Mouse (Mus musculus) MEL (cell line): Measurements from ENCODE around the gene Cdkl2. TPM values are rescaled to one million over a fixed set of nuclear protein-coding genes. Genes with fewer than 3 reads are reported as not detected.
A peak's percentile ranks its signal among the peaks of the same experiment; 100 is the strongest.

ENCODE experiments used
- DNase-seq: peaks from one replicate; pipeline ENCODE4 v3.0.0; 2011; ENCODE audit warnings: low read depth, low spot score
- H3K27ac ChIP-seq: 2 replicates; pipeline ENCODE4 v1.5.1; 2012; ENCODE audit warnings: low read depth, mild to moderate bottlenecking, control low read depth, low read length, moderate library complexity; ENCODE audit not compliant: control insufficient read depth
- H3K27me3 ChIP-seq, 2 experiments: fragments of 150-350 bp in 1 of 2; sonication (generic) in 1 of 2; 2 replicates each; pipeline ENCODE4 v1.6.1; 2012; ENCODE audit warnings: low read length in 2 of 2, mild to moderate bottlenecking in 2 of 2, improper control_type of control experiment in 1 of 2, moderate library complexity in 1 of 2; ENCODE audit not compliant: insufficient read depth in 2 of 2, control insufficient read depth in 1 of 2
- H3K36me3 ChIP-seq, 2 experiments: 2 replicates each; pipeline ENCODE4 v1.6.1; 2012 to 2014; ENCODE audit warnings: low read length in 2 of 2, improper control_type of control experiment in 1 of 2, inconsistent platforms in 1 of 2, mild to moderate bottlenecking in 1 of 2; ENCODE audit not compliant: insufficient read depth in 2 of 2, control insufficient read depth in 1 of 2
- H3K4me1 ChIP-seq, 2 experiments: fragments of 150-350 bp in 1 of 2; sonication (generic) in 1 of 2; 2 replicates each; pipeline ENCODE4 v1.6.1; 2012; ENCODE audit warnings: low read length in 2 of 2, improper control_type of control experiment in 1 of 2, mild to moderate bottlenecking in 1 of 2; ENCODE audit not compliant: insufficient read depth in 2 of 2, control insufficient read depth in 1 of 2
- H3K4me3 ChIP-seq, 2 experiments: fragments of 150-350 bp in 1 of 2; sonication (generic) in 1 of 2; 2 replicates each; pipeline ENCODE4 v1.5.1; 2012; ENCODE audit warnings: low read depth in 2 of 2, low read length in 2 of 2, mild to moderate bottlenecking in 2 of 2, moderate library complexity in 2 of 2, control low read depth in 1 of 2, improper control_type of control experiment in 1 of 2; ENCODE audit not compliant: control insufficient read depth in 1 of 2, insufficient read depth in 1 of 2
- H3K79me2 ChIP-seq: 2 replicates; pipeline ENCODE4 v1.6.1; 2012; ENCODE audit warnings: mild to moderate bottlenecking, low read length, moderate library complexity; ENCODE audit not compliant: control insufficient read depth, poor library complexity, insufficient read depth
- H3K9ac ChIP-seq: 2 replicates; pipeline ENCODE4 v1.6.1; 2012; ENCODE audit warnings: low read depth, mild to moderate bottlenecking, control low read depth, low read length, moderate library complexity; ENCODE audit not compliant: control insufficient read depth, poor library complexity, severe bottlenecking
- H3K9me3 ChIP-seq: fragments of 150-350 bp; sonication (generic); replicated peaks from 2 replicates; pipeline ENCODE4 v1.6.1; 2012; ENCODE audit warnings: mild to moderate bottlenecking, low read length, improper control_type of control experiment, moderate library complexity; ENCODE audit not compliant: insufficient read depth
- CHD1 ChIP-seq: IDR thresholded peaks from 2 replicates; pipeline ENCODE4 v1.6.1; 2012; ENCODE audit warnings: low read depth, mild to moderate bottlenecking, inconsistent platforms, low read length, improper control_type of control experiment
- E2F4 ChIP-seq: IDR thresholded peaks from 2 replicates; pipeline ENCODE4 v1.6.1; 2011; ENCODE audit warnings: low read depth, low read length, improper control_type of control experiment, borderline replicate concordance
- ELF1 ChIP-seq: IDR thresholded peaks from 2 replicates; pipeline ENCODE4 v1.6.1; 2014; ENCODE audit warnings: low read depth, mild to moderate bottlenecking, inconsistent platforms, low read length, improper control_type of control experiment, moderate library complexity
- EP300 ChIP-seq, 2 experiments: IDR thresholded peaks; 2 replicates each; pipeline ENCODE4 v1.6.1; 2011; ENCODE audit warnings: improper control_type of control experiment in 2 of 2, low read length in 2 of 2, low read depth in 1 of 2, mild to moderate bottlenecking in 1 of 2
- GABPA ChIP-seq: IDR thresholded peaks from 2 replicates; pipeline ENCODE4 v1.6.1; 2012; ENCODE audit warnings: low read depth, mild to moderate bottlenecking, inconsistent platforms, low read length, improper control_type of control experiment, moderate library complexity
- HCFC1 ChIP-seq: IDR thresholded peaks from 2 replicates; pipeline ENCODE4 v1.6.1; 2012; ENCODE audit warnings: low read depth, mild to moderate bottlenecking, inconsistent platforms, low read length, improper control_type of control experiment, moderate library complexity
- JUND ChIP-seq: IDR thresholded peaks from 2 replicates; pipeline ENCODE4 v1.6.1; 2011; ENCODE audit warnings: low read depth, mild to moderate bottlenecking, improper control_type of control experiment, low read length
- MEF2A ChIP-seq: IDR thresholded peaks from 2 replicates; pipeline ENCODE4 v1.6.1; 2014; ENCODE audit warnings: low read depth, mild to moderate bottlenecking, inconsistent platforms, low read length, improper control_type of control experiment; ENCODE audit not compliant: poor library complexity, insufficient replicate concordance, severe bottlenecking; ENCODE audit errors: extremely low read depth
- MYB ChIP-seq: IDR thresholded peaks from 2 replicates; pipeline ENCODE4 v1.6.1; 2011; ENCODE audit warnings: mild to moderate bottlenecking, low read depth, low read length, improper control_type of control experiment
- MYC ChIP-seq: IDR thresholded peaks from 2 replicates; pipeline ENCODE4 v1.6.1; 2011; ENCODE audit warnings: low read depth, mild to moderate bottlenecking, low read length, improper control_type of control experiment, moderate library complexity
- NELFE ChIP-seq: IDR thresholded peaks from 2 replicates; pipeline ENCODE4 v1.6.1; 2011; ENCODE audit warnings: low read depth, low read length, improper control_type of control experiment
- POLR2A ChIP-seq, 2 experiments: IDR thresholded peaks; 2 replicates each; pipeline ENCODE4 v1.6.1; 2011 to 2012; ENCODE audit warnings: low read length in 2 of 2, mild to moderate bottlenecking in 2 of 2, control low read depth in 1 of 2, improper control_type of control experiment in 1 of 2, low read depth in 1 of 2, moderate library complexity in 1 of 2; ENCODE audit not compliant: control insufficient read depth in 1 of 2, insufficient read depth in 1 of 2, poor library complexity in 1 of 2
- POLR2AphosphoS2 ChIP-seq: IDR thresholded peaks from 2 replicates; pipeline ENCODE4 v1.6.1; 2011; ENCODE audit warnings: low read length, improper control_type of control experiment
- POLR2AphosphoS5 ChIP-seq: IDR thresholded peaks from 2 replicates; pipeline ENCODE4 v1.6.1; 2012; ENCODE audit warnings: low read depth, borderline replicate concordance, mild to moderate bottlenecking, inconsistent platforms, low read length, moderate library complexity, mixed read lengths
- RAD21 ChIP-seq: IDR thresholded peaks from 2 replicates; pipeline ENCODE4 v1.6.1; 2011; ENCODE audit warnings: mild to moderate bottlenecking, low read depth, low read length, improper control_type of control experiment
- SIN3A ChIP-seq: IDR thresholded peaks from 2 replicates; pipeline ENCODE4 v1.6.1; 2012; ENCODE audit warnings: low read length, improper control_type of control experiment, inconsistent platforms
- SMC3 ChIP-seq: IDR thresholded peaks from 2 replicates; pipeline ENCODE4 v1.6.1; 2011; ENCODE audit warnings: low read depth, low read length, improper control_type of control experiment
- TBP ChIP-seq: IDR thresholded peaks from 2 replicates; pipeline ENCODE4 v1.8.0; 2011; ENCODE audit warnings: low read depth, low read length, improper control_type of control experiment
- USF1 ChIP-seq: IDR thresholded peaks from 2 replicates; pipeline ENCODE4 v1.6.1; 2014; ENCODE audit warnings: low read depth, mild to moderate bottlenecking, inconsistent platforms, low read length, improper control_type of control experiment, moderate library complexity
- ZNF384 ChIP-seq: IDR thresholded peaks from 2 replicates; pipeline ENCODE4 v1.6.1; 2012; ENCODE audit warnings: low read depth, mild to moderate bottlenecking, inconsistent platforms, low read length, improper control_type of control experiment
- polyA plus RNA-seq, 2 experiments: library from polyadenylated mRNA; stranded (reverse) in 1 of 2; unstranded in 1 of 2; fragments of >175 nt in 1 of 2; fragments of >200 nt in 1 of 2; gene quantifications; 2 replicates each; pipeline versions ENCODE4 v1.2.1 to v1.2.4; 2012; ENCODE audit warnings: low replicate concordance in 2 of 2, low read depth in 1 of 2; ENCODE audit not compliant: insufficient read length in 2 of 2, insufficient read depth in 1 of 2, missing spikeins in 1 of 2
- total RNA-seq: library from RNA; depleted of rRNA; stranded (reverse); fragments of 300-350 nt; gene quantifications from 2 replicates; pipeline ENCODE4 v1.2.3, GENCODE M21; 2012

The Cdkl2 gene
- total and polyA plus RNA-seq, 3 experiments = 0.08 to 0.53 TPM; not detected in 1

DNA sequence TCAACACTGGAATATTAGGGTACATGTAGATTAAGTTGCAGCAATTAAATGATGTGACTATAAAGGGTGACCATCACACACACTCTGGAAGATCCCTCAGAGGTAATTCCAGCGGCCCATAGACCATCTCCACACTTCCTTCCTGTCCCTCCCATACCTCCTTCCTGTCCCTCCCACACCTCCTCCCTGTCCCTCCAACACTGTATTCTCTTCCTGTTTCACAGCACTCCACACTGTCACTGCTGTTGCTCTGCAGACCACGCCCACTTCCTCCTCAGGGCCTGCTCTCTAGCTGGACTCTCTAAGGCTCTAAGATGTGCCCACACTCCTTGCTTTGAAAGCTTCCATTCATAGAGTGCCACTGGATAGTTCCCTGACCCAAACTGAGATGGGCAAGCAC lies 42.9 kb downstream of the Cdkl2 start:
- peak overlapping the region in 1 of 2 experiments; percentile 9; a peak in 2 of 4 replicates for H3K4me3 ChIP-seq
- H3K9ac ChIP-seq = no peak overlapping the region
- H3K27me3 ChIP-seq = no peaks in the 10 kb centered on the region
- H3K9me3 ChIP-seq = no peaks in the 10 kb centered on the region
- peaks cover 0 to 5% of the 10 kb centered on the region in 2 experiments; a peak in 2 of 4 replicates for H3K36me3 ChIP-seq
- H3K4me1 ChIP-seq = peaks cover 0 to 10% of the 10 kb centered on the region in 2 experiments; a peak in 2 of 4 replicates
- no peaks in the 10 kb centered on the region for H3K79me2 ChIP-seq
- peak overlapping the region; percentile 35 for H3K27ac ChIP-seq
- TF ChIP-seq POLR2AphosphoS5 (no peak), NELFE (peak; percentile 50), RAD21 (no peak), MYB (no peak), HCFC1 (peak; percentile 58; the same call in 1 of the 2 replicates), POLR2AphosphoS2 (0 out of 2 replicates have a peak, but pooled peaks have one; percentile 34), EP300 (IDR thresholded peaks at IDR 0.05; ENCODE audit: low read depth in 1 of 2, low read length in 2 of 2) (peak in 1 of 2 experiments; percentile 43; a peak in 2 of 4 replicates), CHD1 (no peak), ZNF384 (no peak), SIN3A (peak; percentile 42; the same call in 1 of the 2 replicates), TBP (peak; percentile 58; the same call in 1 of the 2 replicates), USF1 (no peak), ELF1 (peak; percentile 84), MYC (peak; percentile 54; the same call in 1 of the 2 replicates), MEF2A (no peak), JUND (no peak), POLR2A (IDR thresholded peaks at IDR 0.05; ENCODE audit: control insufficient read depth in 1 of 2, insufficient read depth in 1 of 2, low read depth in 1 of 2, low read length in 2 of 2, poor library complexity in 1 of 2) (peak in 1 of 2 experiments; percentile 71; a peak in 2 of 4 replicates)
- peak; percentile 92 for DNase-seq

DNA sequence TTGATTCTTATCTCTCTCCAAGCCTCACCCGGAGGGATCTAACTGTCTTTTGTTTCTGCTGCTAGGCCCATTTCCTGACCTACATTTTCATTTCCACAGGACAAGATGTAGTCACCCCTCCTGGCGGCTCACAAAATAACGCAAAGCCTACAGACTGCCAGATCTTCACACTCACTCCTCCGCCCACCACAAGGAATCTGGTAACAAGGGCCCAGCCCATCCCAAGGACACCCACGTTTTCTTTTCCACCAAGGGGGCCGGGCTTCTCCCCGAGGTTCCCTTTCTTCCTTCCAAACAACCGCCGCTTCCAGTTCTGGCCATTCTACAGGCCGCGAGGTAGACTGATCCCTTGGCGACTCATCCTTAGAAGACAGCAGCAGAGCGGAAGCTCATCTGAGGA lies 49.1 kb downstream of the Cdkl2 start:
- Histone ChIP-seq H3K79me2 (no peaks in the 10 kb centered on the region), H3K27me3 (no peaks in the 10 kb centered on the region), H3K4me3 (no peak overlapping the region), H3K4me1 (peaks cover 4 to 21% of the 10 kb centered on the region in 2 experiments; a peak in 3 of 4 replicates)
- no peak for TF ChIP-seq HCFC1
- no peak for TF ChIP-seq SIN3A
- no peak for TF ChIP-seq GABPA
- TF ChIP-seq USF1 = no peak
- TF ChIP-seq RAD21 = no peak
- no peak for TF ChIP-seq E2F4
- TF ChIP-seq SMC3 = no peak
- TF ChIP-seq POLR2AphosphoS2 = no peak
- TF ChIP-seq, all 39 proteins: peak for 0
- H3K27ac ChIP-seq = no peak overlapping the region
- DNase-seq = no peak
- H3K9me3 ChIP-seq = no peaks in the 10 kb centered on the region
- peaks cover 0 to 15% of the 10 kb centered on the region in 2 experiments; a peak in 2 of 4 replicates for H3K36me3 ChIP-seq
- no peak overlapping the region for H3K9ac ChIP-seq
